Mouse (Mus musculus) 3T3-L1 (cell line): ENCODE measurements around the gene Rgs3.

ENCODE experiments used
- DNase-seq: peaks from one replicate; pipeline ENCODE4 v3.0.0-alpha.2; 2015; ENCODE audit warnings: low read depth, low spot score

Rgs3 gene

DNA sequence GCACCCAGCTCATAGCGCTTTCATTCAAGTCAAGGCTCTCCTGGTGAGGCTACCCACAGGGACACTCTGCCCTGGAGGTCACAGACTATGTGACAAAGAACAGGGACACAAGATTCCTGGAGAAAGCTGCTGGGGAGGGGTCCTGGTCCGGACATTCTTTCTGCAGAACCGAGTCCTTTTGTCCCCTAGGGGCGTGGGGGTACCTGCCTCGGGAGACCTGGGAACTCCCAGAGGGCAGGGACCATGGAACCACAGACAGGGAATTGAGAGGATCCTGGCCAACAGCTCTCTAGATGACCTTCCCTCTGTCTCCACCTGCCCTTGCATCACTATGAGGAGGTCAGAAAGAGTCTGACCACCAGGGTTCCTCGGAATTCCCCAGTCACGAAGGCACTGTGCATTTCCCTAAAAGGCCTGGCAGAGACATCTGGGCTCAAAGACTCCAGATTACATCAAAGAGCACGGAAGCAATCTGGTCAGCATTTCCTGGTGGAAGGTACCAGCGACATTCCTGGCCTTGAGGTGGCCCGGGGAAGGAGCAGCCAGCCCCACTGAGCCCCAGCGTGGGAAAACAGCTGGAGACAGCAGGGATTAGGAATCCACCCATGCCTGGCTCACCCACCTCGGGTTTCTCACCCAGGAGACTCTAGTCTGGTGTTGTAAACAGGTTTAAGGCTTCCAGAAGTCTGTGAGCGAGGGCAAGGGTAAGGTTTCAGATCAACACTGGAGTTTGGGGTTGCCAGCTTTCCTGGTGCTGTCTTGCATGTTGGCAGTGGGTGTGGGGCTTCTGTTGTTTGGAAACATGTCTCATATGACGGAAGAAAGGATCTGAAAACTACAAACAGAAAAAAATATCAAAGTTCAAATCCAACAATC lies 183.5 kb downstream of the Rgs3 start:
- DNase-seq = peak; percentile 27

DNA sequence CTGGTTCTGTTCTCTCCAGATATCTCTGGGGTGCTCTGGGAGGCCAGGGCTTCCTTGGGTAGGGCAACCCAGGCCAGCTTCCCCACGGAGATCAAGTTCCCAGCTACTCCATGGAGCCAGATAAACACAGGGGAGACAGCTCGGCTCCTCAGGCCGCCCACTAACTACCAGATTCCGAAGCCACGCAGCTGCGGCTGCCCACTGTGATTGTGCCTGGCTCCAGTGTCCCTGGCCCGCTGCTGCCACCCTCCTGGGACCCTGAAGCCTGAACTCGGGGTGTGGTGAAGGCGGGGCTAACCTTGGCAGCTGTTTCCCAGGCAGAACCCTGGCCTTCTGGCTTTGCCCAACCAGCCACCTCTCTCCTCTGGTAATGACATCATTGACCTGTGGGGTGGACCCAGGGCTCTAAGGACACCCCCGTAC lies 184.9 kb downstream of the Rgs3 start:
- no peak for DNase-seq

DNA sequence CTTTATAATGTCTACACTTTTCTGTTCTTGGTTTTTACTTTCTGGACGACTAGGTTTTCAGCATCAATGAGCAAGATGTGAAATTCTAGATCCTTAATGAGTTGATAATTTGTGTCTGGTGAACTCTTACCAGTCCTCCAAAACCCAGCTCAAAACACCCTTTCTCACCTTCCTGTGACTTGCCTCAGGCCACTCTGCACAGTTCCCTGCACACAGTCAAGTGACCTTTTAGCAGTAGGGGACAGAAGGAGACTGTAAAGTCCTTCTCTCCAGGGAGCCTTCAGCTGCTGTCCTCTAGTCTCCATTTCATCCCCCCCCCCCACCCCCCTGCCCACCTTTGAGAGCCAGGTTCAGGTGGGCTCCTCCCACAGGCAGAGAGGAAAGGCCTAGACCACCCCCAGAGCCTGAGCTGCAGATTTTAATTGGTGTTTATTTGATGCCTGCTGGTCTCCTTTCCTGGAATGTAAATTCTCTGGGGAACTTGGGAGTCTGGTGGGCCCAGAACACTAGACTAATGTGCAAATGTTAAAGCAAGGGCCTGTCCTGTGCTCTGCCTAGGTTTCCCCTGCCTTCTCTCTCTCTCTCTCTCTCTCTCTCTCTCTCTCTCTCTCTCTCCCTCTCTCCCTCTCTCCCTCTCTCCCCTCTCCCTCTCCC lies 185.5 kb downstream of the Rgs3 start:
- no peak for DNase-seq
